Mouse (Mus musculus): ENCODE measurements around the gene Osbpl5. TPM values are rescaled to one million over a fixed set of nuclear protein-coding genes. Genes with fewer than 3 reads are reported as not detected.

Gene Osbpl5
- 1.9 and 2.2 TPM in 2 replicates for polyA plus RNA-seq (2015; fragmentation: Nextera tagmentation; extraction: Ambion mirVana)

GRCm38 (mm10) chr7:143756125-143757026 lies at the start of gene Osbpl5:
TSS of gene Osbpl5 (minus strand) at chr7:143756985.
- Histone ChIP-seq H3K4me3 (ENCODE audit: low read depth, low read length) (peak within 1 kb of the TSS; percentile 34), H3K27ac (ENCODE audit: low read length) (no peak within 1 kb of the TSS), H3K4me1 (ENCODE audit: control insufficient read depth, low read depth, low read length) (peaks cover 3% of the 10 kb centered on the region; the same call in 1 of the 2 replicates), H3K4me2 (ENCODE audit: low read depth, low read length) (peak within 1 kb of the TSS; percentile 53), H3K36me3 (ENCODE audit: control insufficient read depth, insufficient read depth) (no peaks in the 10 kb centered on the region), H3K9me3 (replicated peaks; ENCODE audit: control insufficient read depth, low read length) (no peaks in the 10 kb centered on the region), H3K9ac (ENCODE audit: low read depth, low read length) (no peak within 1 kb of the TSS), H3K27me3 (ENCODE audit: control insufficient read depth, insufficient read depth, low read depth, low read length) (peaks cover 3% of the 10 kb centered on the region; the same call in 1 of the 2 replicates)
- ATAC-seq (ENCODE audit: low read depth): no peak
- 16% methylated on average over 22 of the region's 22 CpGs for WGBS (ENCODE audit: insufficient replicate concordance)

- Histone ChIP-seq H3K4me3 (ENCODE audit: low read depth, low read length) (no peak overlapping the region), H3K4me1 (ENCODE audit: control insufficient read depth, low read depth, low read length) (no peaks in the 10 kb centered on the region), H3K9me3 (replicated peaks; ENCODE audit: control insufficient read depth, low read length) (no peaks in the 10 kb centered on the region), H3K27ac (ENCODE audit: low read length) (no peak overlapping the region), H3K4me2 (ENCODE audit: low read depth, low read length) (no peak overlapping the region), H3K27me3 (ENCODE audit: control insufficient read depth, insufficient read depth, low read depth, low read length) (no peaks in the 10 kb centered on the region), H3K36me3 (ENCODE audit: control insufficient read depth, insufficient read depth) (peaks cover 6% of the 10 kb centered on the region), H3K9ac (ENCODE audit: low read depth, low read length) (no peak overlapping the region)
- WGBS (ENCODE audit: insufficient replicate concordance): 57% methylated on average over 5 of the region's 5 CpGs
- peak; percentile 35; the same call in 1 of the 2 replicates for ATAC-seq (ENCODE audit: low read depth)
Measured at GRCm38 (mm10) chr7:143805199-143805624, 48.4 kb upstream of the Osbpl5 start.

GRCm38 (mm10) chr7:143801195-143802065 lies 44.6 kb upstream of the Osbpl5 start:
- no peaks in the 10 kb centered on the region for H3K4me1 ChIP-seq (ENCODE audit: control insufficient read depth, low read depth, low read length)
- no peaks in the 10 kb centered on the region for H3K27me3 ChIP-seq (ENCODE audit: control insufficient read depth, insufficient read depth, low read depth, low read length)
- no peak overlapping the region for H3K9ac ChIP-seq (ENCODE audit: low read depth, low read length)
- WGBS (ENCODE audit: insufficient replicate concordance): 69% methylated on average over 8 of the region's 8 CpGs
- ATAC-seq (ENCODE audit: low read depth): no peak
- no peak overlapping the region for H3K4me3 ChIP-seq (ENCODE audit: low read depth, low read length)
- no peak overlapping the region for H3K27ac ChIP-seq (ENCODE audit: low read length)
- no peaks in the 10 kb centered on the region for H3K9me3 ChIP-seq (replicated peaks; ENCODE audit: control insufficient read depth, low read length)
- no peak overlapping the region for H3K4me2 ChIP-seq (ENCODE audit: low read depth, low read length)
- peaks cover 9% of the 10 kb centered on the region for H3K36me3 ChIP-seq (ENCODE audit: control insufficient read depth, insufficient read depth)

GRCm38 (mm10) chr7:143800770-143801169 lies 44.0 kb upstream of the Osbpl5 start:
- Histone ChIP-seq H3K4me3 (ENCODE audit: low read depth, low read length) (no peak overlapping the region), H3K36me3 (ENCODE audit: control insufficient read depth, insufficient read depth) (peaks cover 12% of the 10 kb centered on the region), H3K27me3 (ENCODE audit: control insufficient read depth, insufficient read depth, low read depth, low read length) (no peaks in the 10 kb centered on the region), H3K4me1 (ENCODE audit: control insufficient read depth, low read depth, low read length) (no peaks in the 10 kb centered on the region), H3K4me2 (ENCODE audit: low read depth, low read length) (no peak overlapping the region), H3K9me3 (replicated peaks; ENCODE audit: control insufficient read depth, low read length) (no peaks in the 10 kb centered on the region), H3K9ac (ENCODE audit: low read depth, low read length) (no peak overlapping the region), H3K27ac (ENCODE audit: low read length) (no peak overlapping the region)
- ATAC-seq (ENCODE audit: low read depth): no peak
- 43% methylated on average over 1 of the region's 1 CpGs for WGBS (ENCODE audit: insufficient replicate concordance)

GRCm38 (mm10) chr7:143798783-143799182 lies 42.0 kb upstream of the Osbpl5 start:
- WGBS (ENCODE audit: insufficient replicate concordance): 63% methylated on average over 4 of the region's 4 CpGs

GRCm38 (mm10) chr7:143793121-143793520 lies 36.3 kb upstream of the Osbpl5 start:
- ATAC-seq (ENCODE audit: low read depth): peak; percentile 61

More at GRCm38 (mm10) chr7:143798783-143799182, 42.0 kb upstream of the Osbpl5 start:
- no peak overlapping the region for H3K27ac ChIP-seq (ENCODE audit: low read length)
- ATAC-seq (ENCODE audit: low read depth): no peak
- H3K9me3 ChIP-seq (replicated peaks; ENCODE audit: control insufficient read depth, low read length): no peaks in the 10 kb centered on the region
- peaks cover 11% of the 10 kb centered on the region for H3K36me3 ChIP-seq (ENCODE audit: control insufficient read depth, insufficient read depth)
- no peaks in the 10 kb centered on the region for H3K27me3 ChIP-seq (ENCODE audit: control insufficient read depth, insufficient read depth, low read depth, low read length)
- no peak overlapping the region for H3K4me2 ChIP-seq (ENCODE audit: low read depth, low read length)
- H3K4me1 ChIP-seq (ENCODE audit: control insufficient read depth, low read depth, low read length): no peaks in the 10 kb centered on the region
- no peak overlapping the region for H3K9ac ChIP-seq (ENCODE audit: low read depth, low read length)
- no peak overlapping the region for H3K4me3 ChIP-seq (ENCODE audit: low read depth, low read length)

GRCm38 (mm10) chr7:143792336-143792985 lies 35.7 kb upstream of the Osbpl5 start:
- no peak overlapping the region for H3K4me3 ChIP-seq (ENCODE audit: low read depth, low read length)
- no peaks in the 10 kb centered on the region for H3K27me3 ChIP-seq (ENCODE audit: control insufficient read depth, insufficient read depth, low read depth, low read length)
- no peak overlapping the region for H3K4me2 ChIP-seq (ENCODE audit: low read depth, low read length)
- no peak overlapping the region for H3K9ac ChIP-seq (ENCODE audit: low read depth, low read length)
- peaks cover 4% of the 10 kb centered on the region; the same call in 1 of the 2 replicates for H3K36me3 ChIP-seq (ENCODE audit: control insufficient read depth, insufficient read depth)
- no peaks in the 10 kb centered on the region; the same call in none of the 2 replicates for H3K4me1 ChIP-seq (ENCODE audit: control insufficient read depth, low read depth, low read length)
- H3K9me3 ChIP-seq (replicated peaks; ENCODE audit: control insufficient read depth, low read length): no peaks in the 10 kb centered on the region
- peak; percentile 66 for ATAC-seq (ENCODE audit: low read depth)
- 57% methylated on average over 6 of the region's 6 CpGs for WGBS (ENCODE audit: insufficient replicate concordance)
- H3K27ac ChIP-seq (ENCODE audit: low read length): peak overlapping the region; percentile 66

More at GRCm38 (mm10) chr7:143793121-143793520, 36.3 kb upstream of the Osbpl5 start:
- Histone ChIP-seq H3K27ac (ENCODE audit: low read length) (0 out of 2 replicates have a peak overlapping the region, but pooled peaks have one; percentile 34), H3K9ac (ENCODE audit: low read depth, low read length) (no peak overlapping the region), H3K36me3 (ENCODE audit: control insufficient read depth, insufficient read depth) (peaks cover 4% of the 10 kb centered on the region), H3K4me2 (ENCODE audit: low read depth, low read length) (no peak overlapping the region), H3K9me3 (replicated peaks; ENCODE audit: control insufficient read depth, low read length) (no peaks in the 10 kb centered on the region), H3K4me3 (ENCODE audit: low read depth, low read length) (no peak overlapping the region), H3K27me3 (ENCODE audit: control insufficient read depth, insufficient read depth, low read depth, low read length) (no peaks in the 10 kb centered on the region), H3K4me1 (ENCODE audit: control insufficient read depth, low read depth, low read length) (no peaks in the 10 kb centered on the region; the same call in none of the 2 replicates)
- 40% methylated on average over 4 of the region's 4 CpGs for WGBS (ENCODE audit: insufficient replicate concordance)
